Mouse (Mus musculus): Measurements from ENCODE around the gene Tecpr2.

Gene Tecpr2

DNA sequence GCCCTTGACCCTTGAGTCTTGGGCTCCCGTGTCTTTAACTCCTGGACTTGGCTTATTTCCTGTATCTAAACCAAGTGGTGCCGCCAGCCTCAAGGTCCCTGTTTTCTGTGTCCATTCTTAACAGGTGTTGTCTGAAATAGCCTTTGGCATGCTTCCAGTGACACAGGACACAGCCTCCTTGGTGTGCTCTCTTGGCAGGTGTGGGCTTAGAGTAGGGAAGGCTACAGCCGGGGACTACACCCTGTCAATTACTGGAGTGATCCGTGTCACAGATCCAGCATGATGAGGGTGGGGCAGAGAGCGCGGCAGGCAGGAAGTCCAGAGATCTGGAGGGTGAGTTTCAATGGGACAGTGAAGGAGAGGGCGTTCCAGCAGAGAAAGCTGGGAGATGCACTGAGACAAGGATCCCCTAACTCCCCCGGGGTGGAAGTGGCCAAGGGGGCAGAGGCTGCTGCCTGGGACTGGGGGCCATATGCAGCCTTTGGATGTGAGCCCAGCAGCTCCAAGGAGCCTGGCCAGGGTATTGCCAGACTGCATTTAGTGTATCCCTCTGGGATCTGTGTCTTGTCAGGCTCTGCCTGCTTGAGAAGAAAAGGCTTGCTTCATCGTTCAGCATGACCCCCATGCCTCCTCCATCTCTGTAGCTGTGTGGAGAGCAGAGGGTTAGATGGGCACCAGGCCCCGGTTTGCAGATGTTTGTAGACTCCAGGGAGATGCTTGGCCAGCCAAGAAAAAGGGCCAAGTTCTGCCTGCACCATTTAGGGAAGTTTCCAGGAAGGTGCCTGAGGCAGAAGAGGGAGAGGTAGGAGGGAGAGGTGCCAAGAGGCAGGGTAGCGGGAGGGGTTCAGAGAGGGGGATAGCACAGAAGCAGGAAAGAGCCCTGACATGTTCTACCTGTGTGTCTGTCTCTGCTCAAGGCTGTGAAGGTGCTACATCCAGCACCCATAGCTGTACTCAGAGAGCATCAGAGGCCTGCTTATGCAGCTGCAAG lies 119.7 kb downstream of the Tecpr2 start:
- peak in 1 of 2 experiments; percentile 57 for DNase-seq

DNA sequence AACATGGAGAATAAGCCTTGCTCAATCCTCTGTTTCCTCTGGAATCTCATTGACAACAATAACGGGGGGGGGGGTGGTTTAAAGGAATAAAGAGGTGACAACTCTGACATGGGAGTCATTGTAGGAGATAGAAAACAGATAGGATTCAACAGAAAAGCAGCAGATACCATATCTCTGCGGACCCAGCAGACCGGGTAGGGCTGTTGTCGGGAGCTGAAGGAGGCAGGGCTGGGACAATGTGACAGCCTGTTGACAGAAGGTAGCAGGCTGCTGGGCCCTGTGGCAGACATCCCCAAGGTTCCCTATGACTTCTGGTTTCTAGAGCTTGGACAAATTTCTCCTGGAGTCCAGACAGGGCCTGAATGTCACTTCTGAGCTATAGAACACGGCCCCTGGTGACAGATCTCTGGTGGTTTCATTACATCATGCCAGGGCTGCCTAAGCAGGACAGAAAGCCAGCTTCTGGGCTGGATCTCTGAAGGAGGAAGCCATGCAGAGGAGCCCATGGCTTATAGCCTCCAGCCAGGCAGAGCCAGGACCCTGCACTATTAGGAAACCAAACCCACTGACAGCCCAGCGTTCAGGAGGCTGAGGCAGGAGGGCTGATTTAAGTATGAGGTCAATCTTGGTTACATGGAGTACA lies 120.7 kb downstream of the Tecpr2 start:
- peak; percentile 24 to 70 for DNase-seq

DNA sequence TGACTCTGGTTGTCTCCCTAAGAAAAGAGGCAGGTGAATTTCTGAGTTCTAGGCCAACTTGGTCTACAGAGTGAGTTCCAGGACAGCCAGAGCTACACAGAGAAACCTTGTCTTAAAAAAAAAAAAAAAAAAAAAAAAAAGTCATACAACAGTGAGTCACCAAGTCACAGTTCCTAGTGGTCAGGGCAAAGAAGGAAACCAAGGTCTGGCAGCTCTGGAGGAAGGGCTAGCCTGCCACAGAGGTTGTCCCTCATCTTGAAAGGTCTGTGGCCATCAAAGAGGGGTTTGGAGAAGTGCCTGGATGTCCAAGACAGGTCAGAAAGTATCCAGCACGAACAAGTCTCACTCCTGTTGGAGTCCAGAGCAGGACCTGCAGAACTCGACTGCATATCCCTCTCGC lies 127.7 kb downstream of the Tecpr2 start:
- no peak for DNase-seq

DNA sequence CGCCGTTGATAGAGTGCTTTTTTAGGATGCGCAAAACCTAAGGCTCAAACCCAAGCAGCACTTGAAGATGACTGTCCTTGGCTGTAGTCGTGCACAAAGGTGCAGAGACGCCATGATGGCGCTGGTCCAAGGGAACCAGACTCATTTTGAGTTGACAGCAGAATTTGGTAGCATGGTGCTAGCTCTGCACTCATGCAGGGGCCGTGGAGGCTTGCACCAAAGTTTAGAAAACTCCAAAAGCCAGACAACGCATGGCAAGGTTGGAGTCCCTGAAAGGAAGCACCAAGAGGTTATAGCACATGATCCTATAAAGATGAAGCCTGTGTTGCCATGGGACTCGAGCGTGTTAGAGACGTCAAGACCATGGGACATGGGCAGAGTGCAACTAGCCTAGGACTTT lies 129.0 kb downstream of the Tecpr2 start:
- no peak for DNase-seq

GRCm38 (mm10) chr12:111019086-111019485 lies 130.0 kb downstream of the Tecpr2 start:
- DNase-seq: no peak

GRCm38 (mm10) chr12:111021138-111021537 lies 132.1 kb downstream of the Tecpr2 start:
- DNase-seq: no peak

DNA sequence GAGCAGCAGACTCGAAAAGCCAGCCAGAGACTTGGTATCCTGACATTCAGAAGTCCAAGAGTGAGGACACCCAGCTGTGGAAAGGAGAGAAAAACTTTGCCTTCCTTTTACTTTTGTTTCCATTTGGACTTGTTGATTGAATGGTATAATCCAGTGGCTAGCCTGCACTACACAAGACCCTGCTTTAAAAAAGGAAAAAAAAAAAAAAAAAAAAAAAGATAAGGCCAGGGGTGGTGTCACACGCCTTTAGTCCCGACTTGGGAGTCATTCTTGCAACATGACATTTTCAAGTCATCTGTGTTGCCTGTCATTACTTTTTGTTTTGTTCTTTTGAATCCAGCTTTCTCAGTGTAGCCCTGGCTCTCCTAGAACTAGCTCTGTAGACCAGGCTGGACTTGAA lies 132.5 kb downstream of the Tecpr2 start:
- no peak for DNase-seq

Data from lung, postnatal 4 days (tissue).